Mouse (Mus musculus) liver, embryonic 14.5 days (tissue): ENCODE data around the gene Tbc1d17. TPM values are rescaled to one million over a fixed set of nuclear protein-coding genes. Genes with fewer than 3 reads are reported as not detected.

ENCODE experiments used
- ATAC-seq: fragments of 200-750 bp; cut with Nextera tagmentation; 2 replicates; pipeline ENCODE4 v1.8.0; 2017; ENCODE audit warnings: moderate number of reproducible peaks, mild to moderate bottlenecking, moderate library complexity; ENCODE audit not compliant: insufficient read depth
- DNase-seq, 3 experiments: peaks; one replicate each; pipeline ENCODE4 v3.0.0-alpha.2; 2012 to 2013; ENCODE audit warnings: low read depth in 3 of 3, low spot score in 3 of 3
- H3K27ac ChIP-seq: fragments of 300-500 bp; sonication (generic); 2 replicates; pipeline ENCODE4 v1.5.1; 2014; ENCODE audit warnings: moderate library complexity, mild to moderate bottlenecking, control low read depth, inconsistent platforms
- H3K27me3 ChIP-seq: fragments of 300-500 bp; sonication (generic); 2 replicates; pipeline ENCODE4 v1.6.1; 2014; ENCODE audit warnings: mild to moderate bottlenecking, low read length, moderate library complexity; ENCODE audit not compliant: control insufficient read depth, insufficient read depth
- H3K36me3 ChIP-seq: fragments of 300-500 bp; sonication (generic); replicated peaks from 2 replicates; pipeline ENCODE4 v1.6.1; 2014; ENCODE audit warnings: low read depth; ENCODE audit not compliant: control insufficient read depth, insufficient read depth
- H3K4me1 ChIP-seq, 2 experiments: fragments of 200-500 bp in 1 of 2; fragments of 300-500 bp in 1 of 2; sonication (generic) in 1 of 2; replicated peaks; 2 replicates each; pipeline ENCODE4 v1.6.1; 2012 to 2014; ENCODE audit warnings: antibody characterized with exemption in 1 of 2, inconsistent platforms in 1 of 2, low read length in 1 of 2; ENCODE audit not compliant: control insufficient read depth in 2 of 2, insufficient read depth in 2 of 2
- H3K4me2 ChIP-seq: fragments of 300-500 bp; sonication (generic); 2 replicates; pipeline ENCODE4 v1.6.1; 2014; ENCODE audit warnings: low read depth, mild to moderate bottlenecking, control low read depth, moderate library complexity
- H3K4me3 ChIP-seq, 2 experiments: fragments of 200-500 bp in 1 of 2; fragments of 300-500 bp in 1 of 2; sonication (generic) in 1 of 2; 2 replicates each; pipeline ENCODE4 v1.5.1; 2012 to 2014; ENCODE audit warnings: low read depth in 2 of 2, low read length in 2 of 2, mild to moderate bottlenecking in 2 of 2, control low read depth in 1 of 2, inconsistent platforms in 1 of 2, moderate library complexity in 1 of 2; ENCODE audit not compliant: insufficient read depth in 1 of 2
- H3K9ac ChIP-seq: fragments of 300-500 bp; sonication (generic); replicated peaks from 2 replicates; pipeline ENCODE4 v1.6.1; 2014; ENCODE audit warnings: mild to moderate bottlenecking, control low read depth, moderate library complexity
- H3K9me3 ChIP-seq: fragments of 300-500 bp; sonication (generic); 2 replicates; pipeline ENCODE4 v1.6.1; 2016; ENCODE audit warnings: low read length, mixed read lengths; ENCODE audit not compliant: control insufficient read depth
- CTCF ChIP-seq: IDR thresholded peaks from 2 replicates; pipeline ENCODE4 v1.5.1; 2016; ENCODE audit warnings: antibody characterized with exemption, low read depth, control low read depth
- EP300 ChIP-seq: IDR thresholded peaks from 2 replicates; pipeline ENCODE4 v1.6.1; 2016; ENCODE audit warnings: antibody characterized with exemption, low read depth
- WGBS: fragments of 180-500 bp; shearing (Covaris S2); extraction: QIAGEN DNeasy Blood & Tissue Kit; methylation state at CpG from one replicate; pipeline ENCODE4 v1.1.7; 2014; ENCODE audit not compliant: insufficient replicate concordance; 5-methylcytosine and 5-hydroxymethylcytosine counted together
- microRNA counts: library from miRNA; unstranded; fragments of <30 nt; microRNA quantifications from one replicate; lab custom pipeline; 2016
- microRNA-seq: library from miRNA; unstranded; fragments of <30 nt; microRNA quantifications from one replicate; pipeline ENCODE4, GENCODE M21; 2016
- polyA plus RNA-seq, 2 experiments: library from polyadenylated mRNA; depleted of rRNA in 1 of 2; stranded (reverse) in 1 of 2; unstranded in 1 of 2; fragments of >200 nt; fragmentation: Nextera tagmentation in 1 of 2; extraction: Ambion mirVana in 1 of 2; gene quantifications; 2 replicates each; pipeline versions ENCODE4 v1.2.1 to v1.2.3; 2012 to 2014

Gene Tbc1d17
- polyA plus RNA-seq, 2 experiments = 16.2 to 18.3 TPM

DNA sequence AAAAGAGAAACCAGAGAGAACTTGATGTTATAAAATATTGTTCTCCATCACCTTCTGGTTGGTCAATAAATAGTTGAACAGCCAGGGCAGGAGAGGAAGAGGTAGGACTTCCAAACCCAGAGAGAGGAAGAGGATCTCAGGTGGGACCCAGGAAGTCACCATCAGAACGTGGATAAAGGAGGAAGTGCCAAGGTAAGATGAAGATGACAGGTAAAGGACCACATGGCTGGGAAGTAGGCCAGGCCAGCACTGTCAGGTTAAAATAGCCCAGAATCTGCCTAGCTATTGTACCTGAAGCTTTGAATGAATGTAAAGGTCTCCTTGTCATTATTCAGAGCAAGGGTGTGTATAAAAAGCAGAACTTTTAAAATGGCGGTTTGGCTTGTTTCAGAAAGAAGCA is 40.0 kb downstream of the Tbc1d17 start:
- Histone ChIP-seq H3K27me3 (no peaks in the 10 kb centered on the region), H3K4me1 (no peaks in the 10 kb centered on the region), H3K36me3 (no peaks in the 10 kb centered on the region; the same call in 1 of the 2 replicates), H3K4me3 (no peak overlapping the region), H3K9ac (no peak overlapping the region), H3K27ac (no peak overlapping the region), H3K4me2 (no peak overlapping the region), H3K9me3 (no peaks in the 10 kb centered on the region)
- TF ChIP-seq CTCF (no peak), EP300 (no peak)
- DNase-seq (no peak), ATAC-seq (no peak)
- 45% methylated on average over 2 of the region's 2 CpGs for WGBS

DNA sequence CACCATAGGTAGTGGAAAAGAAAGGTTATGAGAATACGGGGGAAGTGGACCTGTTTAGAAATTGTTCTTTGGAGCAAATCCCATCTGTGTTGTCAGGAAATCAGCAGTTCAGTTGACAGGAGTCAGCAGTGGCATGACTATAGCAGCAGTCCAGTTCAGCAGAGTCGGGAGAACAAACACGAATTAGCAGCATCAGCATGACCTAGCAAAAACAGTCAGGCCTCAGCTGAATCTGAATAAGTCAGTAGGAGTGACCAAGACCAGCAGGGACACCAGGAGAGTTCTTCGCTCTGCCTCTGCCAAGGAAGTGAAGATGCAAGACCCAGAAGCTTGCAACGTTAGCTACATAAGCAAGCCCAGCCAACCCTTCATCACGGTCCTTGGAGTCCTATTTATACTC is 56.1 kb downstream of the Tbc1d17 start:
- Histone ChIP-seq H3K9ac (no peak overlapping the region), H3K27me3 (no peaks in the 10 kb centered on the region; the same call in 1 of the 2 replicates), H3K9me3 (no peaks in the 10 kb centered on the region), H3K27ac (no peak overlapping the region), H3K4me2 (no peak overlapping the region), H3K4me1 (no peaks in the 10 kb centered on the region), H3K4me3 (no peak overlapping the region), H3K36me3 (no peaks in the 10 kb centered on the region)
- no peak for DNase-seq
- WGBS = 61% methylated on average over 6 of the region's 6 CpGs
- ATAC-seq = no peak
- TF ChIP-seq EP300 (no peak), CTCF (no peak)

DNA sequence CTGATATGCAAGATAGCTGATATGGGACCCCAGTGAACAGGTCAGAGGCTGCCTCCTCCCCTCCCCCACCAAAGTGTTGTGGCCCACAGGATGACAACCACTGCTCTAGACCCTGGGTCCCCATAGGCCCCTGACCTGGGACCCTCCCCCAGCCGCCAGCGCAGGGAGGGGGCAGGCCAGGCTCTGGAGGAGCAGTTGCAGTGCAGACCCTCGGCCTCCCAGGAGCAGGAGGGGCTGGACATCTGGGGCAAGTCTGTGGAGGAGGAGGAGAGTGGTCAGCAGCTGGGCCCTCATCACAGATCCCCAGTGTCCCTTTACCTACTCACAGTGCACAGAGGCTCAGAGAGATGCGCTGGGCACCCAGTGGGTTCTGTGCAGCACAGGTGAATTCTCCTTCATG is 58.8 kb downstream of the Tbc1d17 start:
- DNase-seq (no peak), ATAC-seq (no peak)

DNA sequence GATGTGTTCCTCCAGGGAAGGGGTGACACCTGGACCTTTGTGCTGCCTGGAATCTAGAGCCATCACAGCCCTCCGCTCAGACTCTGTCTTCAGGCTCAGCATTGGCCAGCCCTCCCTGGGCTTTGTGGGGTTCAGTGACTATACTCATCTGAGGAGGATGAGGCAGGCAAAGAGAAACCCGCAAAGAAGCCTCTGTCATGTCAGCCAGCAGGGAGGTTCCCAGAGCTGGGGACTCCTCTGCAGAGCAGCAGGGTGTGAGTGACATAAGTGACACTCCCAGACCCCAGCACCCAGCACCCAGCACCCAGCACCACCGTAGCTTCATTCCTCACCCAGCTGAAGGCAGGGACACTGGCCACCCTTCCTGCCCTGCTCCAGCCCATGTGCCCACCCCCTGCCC is 59.3 kb downstream of the Tbc1d17 start:
- no peak for TF ChIP-seq EP300
- TF ChIP-seq CTCF = no peak
- H3K4me2 ChIP-seq = no peak overlapping the region
- no peaks in the 10 kb centered on the region for H3K9me3 ChIP-seq
- ATAC-seq (no peak), DNase-seq (no peak)
- no peaks in the 10 kb centered on the region for H3K4me1 ChIP-seq
- no peak overlapping the region for H3K9ac ChIP-seq
- WGBS = 53% methylated on average over 3 of the region's 3 CpGs
- no peaks in the 10 kb centered on the region; the same call in 1 of the 2 replicates for H3K27me3 ChIP-seq
- H3K27ac ChIP-seq = no peak overlapping the region
- H3K4me3 ChIP-seq = no peak overlapping the region
- H3K36me3 ChIP-seq = no peaks in the 10 kb centered on the region

More for the DNA sequence above, 58.8 kb downstream of the Tbc1d17 start:
- Histone ChIP-seq H3K27me3 (no peaks in the 10 kb centered on the region; the same call in 1 of the 2 replicates), H3K4me3 (no peak overlapping the region), H3K27ac (no peak overlapping the region), H3K9me3 (no peaks in the 10 kb centered on the region), H3K4me2 (no peak overlapping the region), H3K9ac (no peak overlapping the region), H3K36me3 (no peaks in the 10 kb centered on the region), H3K4me1 (no peaks in the 10 kb centered on the region)
- TF ChIP-seq EP300 = no peak
- TF ChIP-seq CTCF = no peak
- whole genome bisulfite sequencing = 56% methylated on average over 4 of the region's 4 CpGs

MicroRNAs within 50 kb of the gene (microRNA counts, 519-probe panel; counts per million panel counts)
- microRNA mmu-miR-707 (lab: Ali Mortazavi, UCI) = 69.9 counts per million

Small RNA genes lying within 50 kb of the gene (microRNA-seq; reads per million reads assigned to microRNA genes)
- gene Mir707 = not detected

Other genes with a start within 250 kb of the Tbc1d17 start
- 0.15 and 0.75 TPM in 2 replicates for gene Myh14, start 178.2 kb downstream of the Tbc1d17 start, polyA plus RNA-seq (2012; rRNA removed)
- 0.09 and 0.23 TPM in 2 replicates for gene Myh14, start 178.2 kb downstream of the Tbc1d17 start, polyA plus RNA-seq (2014; fragmentation: Nextera tagmentation; extraction: Ambion mirVana)
- not detected in 2 replicates for gene Izumo2, start 140.3 kb downstream of the Tbc1d17 start, polyA plus RNA-seq (2012; rRNA removed)
- not detected in 2 replicates for gene Izumo2, start 140.3 kb downstream of the Tbc1d17 start, polyA plus RNA-seq (2014; fragmentation: Nextera tagmentation; extraction: Ambion mirVana)
- gene Vrk3, start 100.7 kb downstream of the Tbc1d17 start, polyA plus RNA-seq (2012; rRNA removed) = 22.2 and 23.7 TPM in 2 replicates
- 20.4 and 22.2 TPM in 2 replicates for gene Vrk3, start 100.7 kb downstream of the Tbc1d17 start, polyA plus RNA-seq (2014; fragmentation: Nextera tagmentation; extraction: Ambion mirVana)
- 0.79 and 0.96 TPM in 2 replicates for gene Zfp473, start 98.0 kb downstream of the Tbc1d17 start, polyA plus RNA-seq (2012; rRNA removed)
- 0.81 and 1.1 TPM in 2 replicates for gene Zfp473, start 98.0 kb downstream of the Tbc1d17 start, polyA plus RNA-seq (2014; fragmentation: Nextera tagmentation; extraction: Ambion mirVana)
- 44.8 and 50.2 TPM in 2 replicates for gene Nup62, start 33.0 kb downstream of the Tbc1d17 start, polyA plus RNA-seq (2012; rRNA removed)
- gene Nup62, start 33.0 kb downstream of the Tbc1d17 start, polyA plus RNA-seq (2014; fragmentation: Nextera tagmentation; extraction: Ambion mirVana) = 31.5 and 32.8 TPM in 2 replicates
- gene Il4i1, start 32.7 kb downstream of the Tbc1d17 start, polyA plus RNA-seq (2012; rRNA removed) = 0.36 and 0.40 TPM in 2 replicates
- gene Il4i1, start 32.7 kb downstream of the Tbc1d17 start, polyA plus RNA-seq (2014; fragmentation: Nextera tagmentation; extraction: Ambion mirVana) = 0.22 and 0.52 TPM in 2 replicates
- 33.8 and 36.4 TPM in 2 replicates for gene Atf5, start 32.4 kb downstream of the Tbc1d17 start, polyA plus RNA-seq (2012; rRNA removed)
- 2.5 TPM in 2 replicates for gene Atf5, start 32.4 kb downstream of the Tbc1d17 start, polyA plus RNA-seq (2014; fragmentation: Nextera tagmentation; extraction: Ambion mirVana)
- 25.8 and 36.4 TPM in 2 replicates for gene Akt1s1, start 88 bp downstream of the Tbc1d17 start, polyA plus RNA-seq (2012; rRNA removed)
- 10.0 and 10.6 TPM in 2 replicates for gene Akt1s1, start 88 bp downstream of the Tbc1d17 start, polyA plus RNA-seq (2014; fragmentation: Nextera tagmentation; extraction: Ambion mirVana)
- 12.7 and 14.3 TPM in 2 replicates for gene Pnkp, start 8.1 kb upstream of the Tbc1d17 start, polyA plus RNA-seq (2012; rRNA removed)
- 15.6 and 17.0 TPM in 2 replicates for gene Pnkp, start 8.1 kb upstream of the Tbc1d17 start, polyA plus RNA-seq (2014; fragmentation: Nextera tagmentation; extraction: Ambion mirVana)
- gene Ptov1, start 20.7 kb upstream of the Tbc1d17 start, polyA plus RNA-seq (2012; rRNA removed) = 47.3 and 54.1 TPM in 2 replicates
- 35.0 and 42.1 TPM in 2 replicates for gene Ptov1, start 20.7 kb upstream of the Tbc1d17 start, polyA plus RNA-seq (2014; fragmentation: Nextera tagmentation; extraction: Ambion mirVana)
- gene Med25, start 43.6 kb upstream of the Tbc1d17 start, polyA plus RNA-seq (2012; rRNA removed) = 29.3 and 35.1 TPM in 2 replicates
- 24.2 and 27.1 TPM in 2 replicates for gene Med25, start 43.6 kb upstream of the Tbc1d17 start, polyA plus RNA-seq (2014; fragmentation: Nextera tagmentation; extraction: Ambion mirVana)
- gene Fuz, start 47.0 kb upstream of the Tbc1d17 start, polyA plus RNA-seq (2012; rRNA removed) = 5.9 and 6.5 TPM in 2 replicates
- 5.0 and 5.5 TPM in 2 replicates for gene Fuz, start 47.0 kb upstream of the Tbc1d17 start, polyA plus RNA-seq (2014; fragmentation: Nextera tagmentation; extraction: Ambion mirVana)
- 62.2 and 67.6 TPM in 2 replicates for gene Ap2a1, start 80.4 kb upstream of the Tbc1d17 start, polyA plus RNA-seq (2012; rRNA removed)
- gene Ap2a1, start 80.4 kb upstream of the Tbc1d17 start, polyA plus RNA-seq (2014; fragmentation: Nextera tagmentation; extraction: Ambion mirVana) = 69.6 and 74.2 TPM in 2 replicates
- gene Tsks, start 94.1 kb upstream of the Tbc1d17 start, polyA plus RNA-seq (2012; rRNA removed) = 0.07 and 0.22 TPM in 2 replicates
- gene Tsks, start 94.1 kb upstream of the Tbc1d17 start, polyA plus RNA-seq (2014; fragmentation: Nextera tagmentation; extraction: Ambion mirVana) = 0.05 TPM in 1 of 2 replicates, not detected in the other
- gene Cpt1c, start 125.8 kb upstream of the Tbc1d17 start, polyA plus RNA-seq (2012; rRNA removed) = 2.5 and 3.0 TPM in 2 replicates
- 0.80 and 1.3 TPM in 2 replicates for gene Cpt1c, start 125.8 kb upstream of the Tbc1d17 start, polyA plus RNA-seq (2014; fragmentation: Nextera tagmentation; extraction: Ambion mirVana)
- gene Prmt1, start 137.5 kb upstream of the Tbc1d17 start, polyA plus RNA-seq (2012; rRNA removed) = 168 and 174 TPM in 2 replicates
- 50.4 and 51.2 TPM in 2 replicates for gene Prmt1, start 137.5 kb upstream of the Tbc1d17 start, polyA plus RNA-seq (2014; fragmentation: Nextera tagmentation; extraction: Ambion mirVana)
- gene Irf3, start 148.6 kb upstream of the Tbc1d17 start, polyA plus RNA-seq (2012; rRNA removed) = 40.3 and 41.0 TPM in 2 replicates
- gene Irf3, start 148.6 kb upstream of the Tbc1d17 start, polyA plus RNA-seq (2014; fragmentation: Nextera tagmentation; extraction: Ambion mirVana) = 28.0 and 32.1 TPM in 2 replicates
- 11.4 and 14.4 TPM in 2 replicates for gene Bcl2l12, start 149.6 kb upstream of the Tbc1d17 start, polyA plus RNA-seq (2012; rRNA removed)
- 11.7 and 11.9 TPM in 2 replicates for gene Bcl2l12, start 149.6 kb upstream of the Tbc1d17 start, polyA plus RNA-seq (2014; fragmentation: Nextera tagmentation; extraction: Ambion mirVana)
- 16.2 and 16.9 TPM in 2 replicates for gene Scaf1, start 167.3 kb upstream of the Tbc1d17 start, polyA plus RNA-seq (2012; rRNA removed)
- 11.0 and 14.5 TPM in 2 replicates for gene Scaf1, start 167.3 kb upstream of the Tbc1d17 start, polyA plus RNA-seq (2014; fragmentation: Nextera tagmentation; extraction: Ambion mirVana)
- gene Rras, start 168.9 kb upstream of the Tbc1d17 start, polyA plus RNA-seq (2012; rRNA removed) = 16.3 and 19.7 TPM in 2 replicates
- 15.4 and 20.6 TPM in 2 replicates for gene Rras, start 168.9 kb upstream of the Tbc1d17 start, polyA plus RNA-seq (2014; fragmentation: Nextera tagmentation; extraction: Ambion mirVana)
- 1.8 and 2.6 TPM in 2 replicates for gene Prr12, start 203.8 kb upstream of the Tbc1d17 start, polyA plus RNA-seq (2012; rRNA removed)
- gene Prr12, start 203.8 kb upstream of the Tbc1d17 start, polyA plus RNA-seq (2014; fragmentation: Nextera tagmentation; extraction: Ambion mirVana) = 1.9 and 2.2 TPM in 2 replicates
- 24.5 and 26.4 TPM in 2 replicates for gene Nosip, start 213.3 kb upstream of the Tbc1d17 start, polyA plus RNA-seq (2012; rRNA removed)
- gene Nosip, start 213.3 kb upstream of the Tbc1d17 start, polyA plus RNA-seq (2014; fragmentation: Nextera tagmentation; extraction: Ambion mirVana) = 23.1 and 27.4 TPM in 2 replicates
- gene Prrg2, start 213.6 kb upstream of the Tbc1d17 start, polyA plus RNA-seq (2012; rRNA removed) = 8.5 and 10.1 TPM in 2 replicates
- gene Prrg2, start 213.6 kb upstream of the Tbc1d17 start, polyA plus RNA-seq (2014; fragmentation: Nextera tagmentation; extraction: Ambion mirVana) = 6.2 and 7.3 TPM in 2 replicates
- 20.1 and 20.6 TPM in 2 replicates for gene Rcn3, start 243.1 kb upstream of the Tbc1d17 start, polyA plus RNA-seq (2012; rRNA removed)
- 19.2 and 21.5 TPM in 2 replicates for gene Rcn3, start 243.1 kb upstream of the Tbc1d17 start, polyA plus RNA-seq (2014; fragmentation: Nextera tagmentation; extraction: Ambion mirVana)